Mouse (Mus musculus): ENCODE measurements at regions not wholly inside any gene's neighbourhood (a gene's known extent, or its start where the extent isn't known, plus 50 kb on each side); places are given as distances from the start of the nearest gene placed in this dataset.

DNA sequence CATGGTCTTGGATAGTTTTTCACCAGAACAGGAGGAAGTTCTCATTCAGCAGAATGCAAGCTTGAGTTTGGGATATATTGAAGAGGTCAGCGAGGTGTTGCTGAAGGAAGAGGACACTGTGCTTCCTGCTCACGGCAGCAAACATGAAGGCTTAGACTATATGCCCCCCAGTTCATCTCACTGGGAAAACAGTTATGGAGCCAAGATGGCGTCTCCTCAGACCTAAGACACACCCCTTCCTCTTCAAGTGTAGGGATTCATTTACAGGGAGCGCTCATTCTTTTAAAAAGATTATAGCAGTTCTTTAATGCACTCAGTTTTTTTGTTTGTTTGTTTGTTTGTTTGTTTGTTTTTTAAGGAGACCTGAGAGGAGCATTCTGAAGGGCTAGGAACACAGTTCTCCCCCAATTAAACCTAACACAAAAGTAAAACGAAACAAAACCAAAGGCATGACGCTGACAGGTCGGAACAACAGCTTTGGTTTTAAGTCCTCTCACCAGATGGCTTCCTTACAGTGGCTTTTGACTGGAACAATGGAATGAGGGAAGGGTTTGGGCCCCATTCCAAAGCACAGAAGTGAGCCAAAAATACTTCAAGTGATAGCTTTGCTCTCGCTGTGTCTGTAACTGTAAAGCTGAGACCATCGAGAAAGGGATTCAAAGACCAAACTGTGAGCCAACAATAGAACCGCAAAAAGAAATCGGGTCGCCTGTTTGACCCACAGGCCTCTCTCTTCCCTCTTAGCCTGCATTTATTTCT is 99.5 kb upstream of the Tmem150c start:
- Histone ChIP-seq H3K4me3 (replicated peaks; ENCODE audit: low read length) (no peak overlapping the region), H3K27ac (replicated peaks; ENCODE audit: low read depth, low read length) (no peak overlapping the region; the same call in 1 of the 2 replicates), H3K4me2 (replicated peaks; ENCODE audit: low read depth, low read length, severe bottlenecking) (no peak overlapping the region), H3K27me3 (ENCODE audit: control insufficient read depth, insufficient read depth, low read length) (no peaks in the 10 kb centered on the region), H3K4me1 (ENCODE audit: control insufficient read depth, insufficient read depth, low read length) (peaks cover 5% of the 10 kb centered on the region; the same call in 1 of the 2 replicates), H3K9me3 (ENCODE audit: control insufficient read depth, low read length) (no peaks in the 10 kb centered on the region), H3K36me3 (ENCODE audit: control insufficient read depth, insufficient read depth, low read length) (no peaks in the 10 kb centered on the region), H3K9ac (ENCODE audit: low read depth, low read length, severe bottlenecking) (no peak overlapping the region)
- no peak for TF ChIP-seq POLR2A (IDR thresholded peaks at IDR 0.05; ENCODE audit: borderline replicate concordance, extremely low read depth, insufficient read depth, insufficient read length)
- ATAC-seq (ENCODE audit: low FRiP score, low read depth): peak; percentile 74
- WGBS: 68% methylated on average over 12 of the region's 12 CpGs
- DNase-seq (ENCODE audit: low spot score): peak; percentile 89

DNA sequence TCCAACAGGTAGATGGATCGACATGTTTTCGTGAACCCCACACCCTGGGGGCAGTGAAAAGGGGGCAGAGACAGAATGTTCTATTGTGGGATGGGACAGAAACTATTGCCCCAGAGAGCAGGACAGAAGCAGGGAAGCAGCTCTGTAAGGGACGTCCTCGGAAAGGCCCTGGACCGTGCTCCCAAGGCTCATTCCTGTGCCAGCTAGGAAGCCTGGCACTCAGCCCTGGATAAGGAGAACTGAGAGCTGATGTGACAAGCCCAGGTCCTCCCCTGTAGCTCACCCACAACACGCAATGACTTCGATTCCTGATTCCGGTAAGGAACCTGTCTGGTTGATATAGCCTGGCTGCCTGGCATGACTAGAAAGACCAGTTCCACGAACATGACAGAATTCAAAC is 95.7 kb upstream of the Tmem150c start:
- Histone ChIP-seq H3K9ac (ENCODE audit: low read depth, low read length, severe bottlenecking) (no peak overlapping the region), H3K27me3 (ENCODE audit: control insufficient read depth, insufficient read depth, low read length) (no peaks in the 10 kb centered on the region), H3K27ac (replicated peaks; ENCODE audit: low read depth, low read length) (no peak overlapping the region), H3K9me3 (ENCODE audit: control insufficient read depth, low read length) (no peaks in the 10 kb centered on the region), H3K36me3 (ENCODE audit: control insufficient read depth, insufficient read depth, low read length) (no peaks in the 10 kb centered on the region), H3K4me2 (replicated peaks; ENCODE audit: low read depth, low read length, severe bottlenecking) (no peak overlapping the region), H3K4me3 (replicated peaks; ENCODE audit: low read length) (no peak overlapping the region), H3K4me1 (ENCODE audit: control insufficient read depth, insufficient read depth, low read length) (peaks cover 5% of the 10 kb centered on the region; the same call in 1 of the 2 replicates)
- ATAC-seq (ENCODE audit: low FRiP score, low read depth) (no peak), DNase-seq (ENCODE audit: low spot score) (no peak)
- 91% methylated on average over 9 of the region's 9 CpGs for WGBS
- no peak for TF ChIP-seq POLR2A (IDR thresholded peaks at IDR 0.05; ENCODE audit: borderline replicate concordance, extremely low read depth, insufficient read depth, insufficient read length)

DNA sequence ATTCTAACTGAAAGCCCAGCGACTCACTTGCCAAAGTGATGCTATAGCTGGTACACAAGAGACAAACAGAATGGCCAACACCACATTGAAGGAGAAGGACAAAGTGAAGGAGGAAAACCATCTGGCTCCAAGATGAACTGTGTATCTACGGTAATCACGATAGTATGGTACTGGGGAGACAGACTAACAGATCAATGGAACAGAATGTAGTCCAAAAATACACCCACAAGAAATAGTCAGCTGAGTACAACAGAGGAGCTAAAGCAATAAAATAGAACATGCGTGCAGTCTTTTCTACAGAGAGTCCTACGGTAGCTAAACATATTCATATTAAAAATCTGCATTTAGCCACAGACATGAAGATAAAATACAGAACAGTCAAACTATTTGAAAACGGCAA is 92.4 kb upstream of the Tmem150c start:
- Histone ChIP-seq H3K4me1 (ENCODE audit: control insufficient read depth, insufficient read depth, low read length) (no peaks in the 10 kb centered on the region), H3K9ac (ENCODE audit: low read depth, low read length, severe bottlenecking) (no peak overlapping the region), H3K27me3 (ENCODE audit: control insufficient read depth, insufficient read depth, low read length) (no peaks in the 10 kb centered on the region), H3K4me3 (replicated peaks; ENCODE audit: low read length) (no peak overlapping the region), H3K27ac (replicated peaks; ENCODE audit: low read depth, low read length) (no peak overlapping the region), H3K36me3 (ENCODE audit: control insufficient read depth, insufficient read depth, low read length) (no peaks in the 10 kb centered on the region), H3K4me2 (replicated peaks; ENCODE audit: low read depth, low read length, severe bottlenecking) (no peak overlapping the region), H3K9me3 (ENCODE audit: control insufficient read depth, low read length) (no peaks in the 10 kb centered on the region)
- no peak for TF ChIP-seq POLR2A (IDR thresholded peaks at IDR 0.05; ENCODE audit: borderline replicate concordance, extremely low read depth, insufficient read depth, insufficient read length)
- no peak for ATAC-seq (ENCODE audit: low FRiP score, low read depth)
- 89% methylated on average over 6 of the region's 6 CpGs for WGBS
- no peak for DNase-seq (ENCODE audit: low spot score)

DNA sequence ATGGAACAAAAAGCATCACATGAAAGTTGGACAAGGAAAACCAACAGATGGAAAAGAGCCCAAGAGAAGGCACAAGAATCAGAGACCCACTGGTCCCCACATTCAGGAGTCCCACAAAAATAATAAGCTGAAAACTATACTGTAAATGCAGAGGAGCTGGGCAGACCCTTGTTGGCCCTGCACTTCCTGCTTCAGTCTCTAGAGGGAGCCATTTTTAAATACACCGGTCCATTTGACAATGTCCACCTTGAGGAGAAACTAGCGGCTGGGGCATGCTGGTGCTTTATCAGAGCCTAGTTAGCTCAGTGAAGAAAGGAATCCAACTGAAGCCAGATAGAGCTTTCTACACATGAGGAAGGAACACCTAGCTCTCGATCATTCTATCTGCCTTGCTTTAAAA is 90.1 kb upstream of the Tmem150c start:
- Histone ChIP-seq H3K9ac (ENCODE audit: low read depth, low read length, severe bottlenecking) (no peak overlapping the region), H3K4me1 (ENCODE audit: control insufficient read depth, insufficient read depth, low read length) (no peaks in the 10 kb centered on the region), H3K9me3 (ENCODE audit: control insufficient read depth, low read length) (no peaks in the 10 kb centered on the region), H3K4me3 (replicated peaks; ENCODE audit: low read length) (no peak overlapping the region), H3K36me3 (ENCODE audit: control insufficient read depth, insufficient read depth, low read length) (no peaks in the 10 kb centered on the region), H3K27me3 (ENCODE audit: control insufficient read depth, insufficient read depth, low read length) (no peaks in the 10 kb centered on the region), H3K27ac (replicated peaks; ENCODE audit: low read depth, low read length) (no peak overlapping the region), H3K4me2 (replicated peaks; ENCODE audit: low read depth, low read length, severe bottlenecking) (no peak overlapping the region)
- no peak for TF ChIP-seq POLR2A (IDR thresholded peaks at IDR 0.05; ENCODE audit: borderline replicate concordance, extremely low read depth, insufficient read depth, insufficient read length)
- 64% methylated on average over 3 of the region's 3 CpGs for WGBS
- ATAC-seq (ENCODE audit: low FRiP score, low read depth) (no peak), DNase-seq (ENCODE audit: low spot score) (no peak)

DNA sequence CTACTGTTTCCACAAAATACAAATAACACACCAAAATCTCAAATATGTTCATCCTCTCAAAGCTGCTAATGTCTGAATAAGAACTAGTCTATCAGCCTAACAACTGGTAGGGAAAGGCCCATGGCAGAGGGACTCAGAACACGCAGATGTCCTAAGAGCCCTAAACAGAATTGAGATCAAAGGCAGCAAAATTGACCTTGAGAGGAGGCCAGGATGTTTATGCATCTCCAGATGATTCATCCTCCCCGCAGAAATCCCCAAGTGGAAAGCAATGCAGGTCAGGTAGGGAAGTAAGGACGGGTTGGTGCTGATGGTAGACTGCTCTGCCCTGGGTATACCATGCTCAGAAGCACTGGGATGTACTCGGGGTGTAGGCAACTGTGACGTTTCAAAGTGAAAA is 89.0 kb upstream of the Tmem150c start:
- Histone ChIP-seq H3K4me1 (ENCODE audit: control insufficient read depth, insufficient read depth, low read length) (no peaks in the 10 kb centered on the region), H3K36me3 (ENCODE audit: control insufficient read depth, insufficient read depth, low read length) (no peaks in the 10 kb centered on the region), H3K27ac (replicated peaks; ENCODE audit: low read depth, low read length) (no peak overlapping the region), H3K9me3 (ENCODE audit: control insufficient read depth, low read length) (no peaks in the 10 kb centered on the region), H3K27me3 (ENCODE audit: control insufficient read depth, insufficient read depth, low read length) (no peaks in the 10 kb centered on the region), H3K4me2 (replicated peaks; ENCODE audit: low read depth, low read length, severe bottlenecking) (no peak overlapping the region), H3K4me3 (replicated peaks; ENCODE audit: low read length) (no peak overlapping the region), H3K9ac (ENCODE audit: low read depth, low read length, severe bottlenecking) (no peak overlapping the region)
- ATAC-seq (ENCODE audit: low FRiP score, low read depth) (no peak), DNase-seq (ENCODE audit: low spot score) (no peak)
- 78% methylated on average over 5 of the region's 5 CpGs for WGBS
- no peak for TF ChIP-seq POLR2A (IDR thresholded peaks at IDR 0.05; ENCODE audit: borderline replicate concordance, extremely low read depth, insufficient read depth, insufficient read length)

Data from limb, embryonic 14.5 days (tissue).